Mouse (Mus musculus) layer of hippocampus, adult 9-10 months (tissue): ENCODE data around the gene Akr1a1.
A peak's percentile ranks its signal among the peaks of the same experiment; 100 is the strongest.
"Not testable (repeated sequence)": the region's sequence is repeated elsewhere in the genome, so short reads cannot be mapped to it uniquely, and the experiment has no call there.

Experiments
- DNase-seq: peaks from one replicate; pipeline ENCODE4 v3.0.0; 2022; ENCODE audit warnings: low spot score

The Akr1a1 gene

GRCm38 (mm10) chr4:116650924-116651796 lies at the start of gene Akr1a1:
Gene Akr1a1, minus strand, starts transcription at chr4:116651680.
- peak; percentile 91 for DNase-seq

- DNase-seq = no peak
These were observed 49.5 kb upstream of the Akr1a1 start for GRCm38 (mm10) chr4:116700964-116701363.

GRCm38 (mm10) chr4:116698693-116699342 lies 47.3 kb upstream of the Akr1a1 start:
- DNase-seq = no peak

GRCm38 (mm10) chr4:116693785-116694184 lies 42.3 kb upstream of the Akr1a1 start:
- DNase-seq = no peak

- no peak for DNase-seq
These were observed 40.7 kb upstream of the Akr1a1 start for GRCm38 (mm10) chr4:116692146-116692545.

- no peak for DNase-seq
These were observed 37.9 kb upstream of the Akr1a1 start for GRCm38 (mm10) chr4:116689309-116689876.

- DNase-seq = no peak
These were observed 35.6 kb upstream of the Akr1a1 start for GRCm38 (mm10) chr4:116687041-116687440.

GRCm38 (mm10) chr4:116685402-116686061 lies 34.1 kb upstream of the Akr1a1 start, which contains the start of gene Prdx1:
Gene Prdx1, plus strand, starts transcription at chr4:116685544.
- peak; percentile 85 for DNase-seq

GRCm38 (mm10) chr4:116684665-116685064 lies 33.2 kb upstream of the Akr1a1 start:
- DNase-seq = no peak

- no peak for DNase-seq
These were observed 32.5 kb upstream of the Akr1a1 start for GRCm38 (mm10) chr4:116683957-116684356.

- DNase-seq = not testable (repeated sequence)
These were observed 29.0 kb upstream of the Akr1a1 start for GRCm38 (mm10) chr4:116680521-116680920.

GRCm38 (mm10) chr4:116679141-116679540 lies 27.7 kb upstream of the Akr1a1 start:
- DNase-seq = no peak

GRCm38 (mm10) chr4:116677808-116678207 lies 26.3 kb upstream of the Akr1a1 start:
- DNase-seq = no peak

GRCm38 (mm10) chr4:116676027-116676426 lies 24.5 kb upstream of the Akr1a1 start:
- DNase-seq = no peak

GRCm38 (mm10) chr4:116674761-116675160 lies 23.3 kb upstream of the Akr1a1 start:
- DNase-seq = not testable (repeated sequence)

GRCm38 (mm10) chr4:116672785-116673184 lies 21.3 kb upstream of the Akr1a1 start:
- no peak for DNase-seq

GRCm38 (mm10) chr4:116669291-116669690 lies 17.8 kb upstream of the Akr1a1 start:
- DNase-seq = no peak

GRCm38 (mm10) chr4:116668145-116668544 lies 16.7 kb upstream of the Akr1a1 start:
- no peak for DNase-seq

GRCm38 (mm10) chr4:116666625-116667024 lies 15.1 kb upstream of the Akr1a1 start:
- no peak for DNase-seq

- no peak for DNase-seq
These were observed 10.5 kb upstream of the Akr1a1 start for GRCm38 (mm10) chr4:116661998-116662397.

- DNase-seq = no peak
These were observed 9.3 kb upstream of the Akr1a1 start for GRCm38 (mm10) chr4:116660829-116661228.

- not testable (repeated sequence) for DNase-seq
These were observed 8.4 kb upstream of the Akr1a1 start for GRCm38 (mm10) chr4:116659916-116660315.
